Mouse (Mus musculus) left cerebral cortex, adult 9 months (tissue): Measurements from ENCODE around the gene 1700092M07Rik.
A peak's percentile ranks its signal among the peaks of the same experiment; 100 is the strongest.

Experiments used
- DNase-seq, 2 experiments: peaks; one replicate each; pipeline ENCODE4 v3.0.0; 2022; ENCODE audit warnings: low spot score in 2 of 2

1700092M07Rik gene

GRCm38 (mm10) chr19:8740603-8741002, at the start of gene 1700092M07Rik:
Gene 1700092M07Rik (plus strand): TSS chr19:8740718.
- no peak for DNase-seq

DNA sequence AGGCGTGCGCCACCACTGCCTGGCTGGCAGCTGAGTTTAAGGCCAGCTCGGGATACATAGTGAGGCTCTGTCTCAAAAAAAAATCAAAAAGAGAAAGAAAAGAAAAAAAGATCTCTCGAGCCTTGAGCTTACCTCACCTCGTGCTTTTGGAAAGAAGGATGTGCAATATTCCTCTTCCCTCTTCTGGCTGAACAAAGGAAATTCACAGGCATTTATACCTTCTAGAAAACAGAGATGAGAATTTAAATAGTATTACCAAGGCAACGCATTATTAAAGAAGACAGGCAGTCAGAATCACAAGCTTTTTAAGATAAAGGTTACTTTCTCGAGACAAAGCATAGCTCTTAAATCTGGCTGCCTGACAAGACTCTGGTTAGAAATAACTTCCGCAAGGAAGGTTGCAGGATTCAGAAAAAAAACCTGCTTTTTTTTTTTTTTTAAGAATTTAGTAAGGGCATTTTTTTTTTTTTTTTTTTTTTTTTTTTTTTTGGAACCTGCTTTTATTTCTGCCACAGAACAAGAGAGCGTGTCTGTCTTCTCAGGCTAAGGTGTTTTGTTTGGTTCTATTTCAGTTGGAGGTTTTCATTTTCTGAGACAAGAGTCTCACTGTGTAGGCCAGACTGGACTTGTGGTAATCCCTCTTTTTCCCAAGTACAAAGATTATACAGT, 48.5 kb upstream of the 1700092M07Rik start:
- no peak for DNase-seq

DNA sequence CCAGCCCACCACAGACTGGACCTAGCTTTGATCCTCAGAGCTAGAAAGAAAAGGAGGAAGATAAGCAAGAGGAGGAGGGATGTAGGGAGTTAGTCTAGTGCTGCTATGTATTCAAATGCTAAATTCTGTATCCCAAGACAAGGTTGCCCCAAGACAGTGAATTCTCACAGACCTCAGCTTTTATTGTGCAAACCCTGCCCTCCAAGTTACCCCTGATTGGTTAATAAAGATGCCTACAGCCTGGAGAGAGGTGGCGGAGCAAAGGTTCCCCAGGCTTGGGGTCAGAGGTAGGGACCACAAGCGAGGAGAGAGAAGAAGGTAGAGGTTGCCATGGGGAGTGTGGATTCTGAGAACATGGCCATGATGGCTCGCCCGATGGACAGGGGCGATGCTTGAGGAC, 47.8 kb upstream of the 1700092M07Rik start:
- DNase-seq = no peak

DNA sequence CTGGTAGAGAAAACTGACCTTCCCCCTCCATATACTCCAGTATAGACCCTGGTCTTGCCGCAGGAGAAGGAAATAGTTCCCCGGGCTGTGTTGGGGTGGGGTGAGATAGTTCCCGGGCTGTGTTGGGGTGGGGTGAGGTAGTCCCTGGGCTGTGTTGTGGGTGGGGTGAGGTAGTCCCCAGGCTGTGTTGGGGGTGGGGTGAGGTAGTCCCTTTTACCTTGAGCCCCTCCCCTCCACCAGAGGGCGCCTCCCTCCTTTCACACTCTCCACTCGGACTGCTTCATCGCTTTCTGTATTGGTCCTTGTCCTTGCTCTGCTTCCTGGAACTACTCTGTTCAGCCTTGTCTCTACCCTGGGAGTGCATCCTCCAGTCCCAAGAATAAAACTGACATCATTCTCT, 45.2 kb upstream of the 1700092M07Rik start:
- no peak for DNase-seq

DNA sequence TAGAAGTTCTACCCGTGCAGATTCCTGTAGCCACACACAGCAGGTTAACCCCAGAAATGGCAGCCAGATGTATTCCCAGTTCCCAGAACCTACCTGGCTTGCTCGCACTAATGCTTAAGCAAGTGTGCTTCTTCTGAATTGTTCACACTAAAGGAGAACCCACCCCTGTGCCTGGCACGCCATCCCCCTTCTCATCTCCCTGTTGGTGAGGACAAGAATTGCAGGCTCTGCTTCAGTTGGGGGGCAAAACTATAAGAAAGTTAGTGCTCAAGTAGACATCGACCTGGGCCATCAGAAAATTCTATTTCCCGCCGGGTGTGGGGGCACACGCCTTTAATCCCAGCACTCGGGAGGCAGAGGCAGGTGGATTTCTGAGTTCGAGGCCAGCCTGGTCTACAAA, 40.9 kb upstream of the 1700092M07Rik start:
- no peak for DNase-seq

DNA sequence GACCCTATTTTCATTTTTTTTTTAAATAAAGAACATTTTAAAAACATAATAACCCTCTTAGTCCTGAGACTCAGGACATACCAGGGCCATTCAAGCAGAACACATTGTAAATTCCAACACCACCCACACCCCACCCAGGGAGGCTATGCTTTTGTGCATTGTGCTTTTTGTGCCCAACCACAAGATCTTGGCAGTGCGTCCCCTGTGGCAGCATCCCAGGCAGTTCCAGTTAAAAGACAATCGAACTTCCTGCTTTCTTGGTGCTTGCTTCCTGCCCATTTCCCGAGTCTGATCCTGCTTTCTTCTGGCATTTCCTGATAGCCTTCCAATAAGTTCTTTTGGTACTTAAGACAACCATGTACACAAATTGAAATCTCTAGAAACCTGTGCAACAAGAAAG, 38.1 kb upstream of the 1700092M07Rik start:
- no peak for DNase-seq

- DNase-seq = no peak
These were observed 36.9 kb upstream of the 1700092M07Rik start for GRCm38 (mm10) chr19:8703571-8703970.

GRCm38 (mm10) chr19:8705026-8705708, 35.4 kb upstream of the 1700092M07Rik start:
- no peak for DNase-seq

- no peak for DNase-seq
These were observed 34.3 kb upstream of the 1700092M07Rik start for GRCm38 (mm10) chr19:8706132-8706667.

DNA sequence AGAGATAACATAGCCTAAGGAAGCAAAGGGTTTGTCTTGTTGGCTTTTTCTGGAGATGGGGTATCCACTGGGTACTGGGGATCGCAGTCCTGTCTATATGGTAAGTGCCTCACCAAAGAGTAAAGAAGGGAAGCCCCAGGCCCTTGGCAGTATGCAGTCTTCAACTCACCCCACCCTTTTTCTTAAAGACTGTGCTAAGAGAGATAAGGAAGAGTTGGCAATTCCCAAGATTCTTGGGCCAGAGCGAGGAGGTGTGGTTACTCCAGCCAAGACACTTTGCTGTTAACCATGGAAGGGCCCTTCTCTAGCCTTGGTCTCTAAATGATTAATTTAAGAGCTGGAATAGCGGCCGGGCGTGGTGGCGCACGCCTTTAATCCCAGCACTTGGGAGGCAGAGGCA, 33.6 kb upstream of the 1700092M07Rik start:
- DNase-seq = no peak

DNA sequence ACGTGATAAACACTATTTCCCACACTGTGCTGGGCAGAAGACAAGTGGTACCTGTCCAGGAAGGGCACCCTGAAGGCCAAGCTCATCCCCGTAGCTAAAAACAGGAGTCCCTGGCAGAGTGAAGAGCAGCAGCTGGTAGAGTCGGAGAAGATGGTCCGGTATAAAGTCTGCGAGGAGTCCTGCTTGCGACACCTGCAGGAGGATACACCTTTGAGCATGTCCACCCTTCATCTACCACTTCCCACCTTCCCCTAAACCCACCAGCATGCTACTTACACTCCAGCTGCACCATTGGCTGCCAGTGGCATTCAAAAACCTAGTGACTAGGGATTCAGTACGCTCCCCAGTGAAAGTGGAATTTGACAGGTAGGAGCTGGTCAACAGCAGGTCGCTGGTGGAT, 31.6 kb upstream of the 1700092M07Rik start:
- DNase-seq = no peak

GRCm38 (mm10) chr19:8710057-8710456, 30.5 kb upstream of the 1700092M07Rik start:
- no peak for DNase-seq

GRCm38 (mm10) chr19:8711506-8711905, 29.0 kb upstream of the 1700092M07Rik start:
- DNase-seq = no peak

GRCm38 (mm10) chr19:8711949-8712869, 28.3 kb upstream of the 1700092M07Rik start:
- no peak for DNase-seq

DNA sequence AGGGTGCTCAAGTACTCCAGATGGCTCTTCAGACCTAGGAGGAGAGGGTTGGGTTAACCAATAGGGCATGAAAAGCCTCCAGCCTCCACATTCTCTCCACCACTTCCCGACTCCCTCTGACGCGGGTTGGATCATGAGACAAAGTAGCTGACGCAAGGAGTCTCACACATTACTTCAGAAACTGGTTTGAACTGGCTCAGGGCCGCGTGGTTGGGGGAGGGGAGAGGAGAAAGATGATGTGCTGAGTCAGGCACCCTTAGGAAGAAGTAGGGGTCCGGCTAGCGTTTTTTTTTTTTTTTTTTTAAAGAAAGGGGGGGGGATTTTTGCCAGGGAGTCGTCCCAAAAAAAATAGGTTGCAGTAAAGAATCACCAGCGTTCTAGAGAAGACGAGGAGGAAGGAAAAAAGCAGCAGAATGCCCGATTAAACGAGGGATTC, 27.6 kb upstream of the 1700092M07Rik start:
- DNase-seq = peak in 1 of 2 experiments; percentile 72

GRCm38 (mm10) chr19:8713306-8713996, 27.1 kb upstream of the 1700092M07Rik start:
- DNase-seq = peak; percentile 74 to 95

GRCm38 (mm10) chr19:8713997-8714652, 26.4 kb upstream of the 1700092M07Rik start:
- no peak for DNase-seq

DNA sequence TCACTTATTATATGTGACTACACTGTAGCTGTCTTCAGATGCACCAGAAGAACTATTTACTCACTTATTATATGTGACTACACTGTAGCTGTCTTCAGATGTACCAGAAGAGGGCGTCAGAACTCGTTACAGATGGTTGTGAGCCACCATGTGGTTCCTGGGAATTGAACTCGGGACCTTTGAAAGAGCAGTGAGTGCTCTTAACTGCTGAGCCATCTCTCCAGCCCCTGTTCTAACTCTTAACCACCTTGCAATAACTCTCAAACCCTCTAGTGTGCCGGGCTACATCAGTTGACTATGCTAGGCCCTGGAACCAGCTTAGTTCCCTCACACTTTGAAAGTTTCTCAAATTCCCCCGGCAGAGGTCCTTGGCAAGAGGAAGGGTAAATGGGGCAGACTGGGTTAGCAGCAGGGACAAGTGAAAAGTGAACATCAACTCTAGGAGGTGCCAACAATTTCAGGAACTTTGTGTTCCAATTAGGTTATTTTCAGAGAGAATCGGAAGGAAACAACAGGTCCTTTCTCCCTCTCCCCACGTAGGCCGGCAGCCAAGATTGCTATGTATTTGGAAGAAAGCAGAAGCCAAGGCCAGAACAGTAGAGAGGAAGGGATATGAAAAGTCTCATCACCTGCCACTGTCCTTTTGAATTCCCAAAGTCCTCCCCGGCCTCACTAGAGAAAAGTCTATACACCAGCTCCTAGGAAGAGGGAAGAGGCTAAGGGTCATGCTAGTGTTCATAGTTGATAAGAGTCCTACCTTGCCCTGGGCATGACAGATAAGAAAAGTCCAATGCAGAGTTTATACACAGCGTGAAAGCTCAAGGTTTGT, 25.7 kb upstream of the 1700092M07Rik start:
- DNase-seq = no peak

DNA sequence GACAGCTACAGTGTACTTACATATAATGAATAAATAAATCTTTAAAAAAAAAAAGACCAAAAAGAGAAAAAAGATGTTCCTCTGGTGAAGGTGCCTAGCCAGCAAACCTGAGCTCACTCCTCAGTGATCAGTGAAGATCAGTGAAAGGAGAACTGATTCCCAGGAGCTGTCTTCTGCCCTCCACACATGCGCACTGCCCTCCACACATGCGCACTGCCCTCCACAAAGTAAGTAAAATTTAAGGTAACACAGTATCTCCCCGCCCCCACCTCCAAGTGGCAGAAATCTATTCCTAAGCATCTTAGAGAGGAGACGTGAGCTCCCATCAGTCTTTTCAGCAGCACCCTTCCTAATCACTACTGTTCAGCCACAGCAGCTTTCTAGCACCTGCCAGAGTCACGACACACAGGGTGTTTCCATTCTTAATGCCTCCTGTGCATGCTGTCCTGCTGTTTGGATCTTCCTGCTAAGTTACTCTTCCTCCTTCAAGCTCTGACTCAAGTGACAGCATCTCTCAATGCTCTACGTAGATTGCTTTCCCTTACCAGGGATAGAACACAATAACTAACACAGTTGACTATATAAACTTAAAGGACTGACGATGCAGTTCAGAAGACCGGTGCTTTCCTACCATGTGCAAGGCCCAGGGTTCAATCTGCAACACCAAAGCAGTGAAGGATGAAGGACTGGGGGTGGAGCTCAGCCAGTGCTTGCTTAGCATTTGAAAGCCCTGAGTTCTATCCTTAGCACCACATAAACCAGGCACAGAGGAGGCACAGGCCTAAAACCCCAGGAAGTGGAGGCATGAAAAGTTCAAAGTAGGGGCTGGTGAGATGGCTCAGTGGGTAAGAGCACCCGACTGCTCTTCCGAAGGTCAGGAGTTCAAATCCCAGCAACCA, 24.4 kb upstream of the 1700092M07Rik start:
- DNase-seq = no peak
